Mouse (Mus musculus) regulatory T cell (primary cell): Measurements from ENCODE around the gene Macrod2.

Experiments used
- in situ Hi-C: fragments of 300-600 bp; cut with MboI, MseI; formaldehyde crosslinking; loops from one replicate; pipeline ENCODE4 v1.15.1; 2025; ENCODE audit warnings: high pct_unique_total_duplicates

Macrod2 gene

DNA sequence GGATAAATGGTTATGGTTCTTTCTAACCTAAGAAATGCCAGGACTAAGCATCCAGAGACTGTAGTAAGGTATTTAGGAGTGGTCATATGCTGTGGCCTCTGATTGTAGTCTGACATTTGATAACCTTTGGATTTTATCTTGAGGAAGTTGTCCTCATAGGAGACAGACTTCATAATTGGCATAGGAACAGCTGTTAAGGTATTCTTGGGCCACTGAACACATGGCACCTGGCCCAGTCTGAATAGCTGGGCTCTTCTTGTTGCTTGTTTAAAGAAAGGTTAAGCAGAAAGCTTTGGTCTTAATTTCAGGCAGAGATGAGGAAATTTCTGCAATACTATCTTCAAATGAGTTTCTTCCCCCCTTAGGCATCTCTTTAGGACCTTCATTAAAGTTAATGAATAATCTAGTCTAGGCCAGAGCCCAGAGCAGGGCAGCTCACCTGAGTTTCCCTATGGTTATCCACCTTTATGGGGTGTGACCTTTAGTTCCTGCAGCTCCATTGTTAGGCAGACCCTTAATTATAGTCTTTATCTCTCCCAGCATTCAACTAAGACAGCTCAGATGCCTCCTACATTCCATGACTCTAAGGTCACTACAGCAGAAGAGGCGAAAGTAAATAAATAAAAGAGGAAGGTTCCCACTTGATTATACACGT lies 894.1 kb downstream of the Macrod2 start:
- in situ Hi-C loops = no loop called here

DNA sequence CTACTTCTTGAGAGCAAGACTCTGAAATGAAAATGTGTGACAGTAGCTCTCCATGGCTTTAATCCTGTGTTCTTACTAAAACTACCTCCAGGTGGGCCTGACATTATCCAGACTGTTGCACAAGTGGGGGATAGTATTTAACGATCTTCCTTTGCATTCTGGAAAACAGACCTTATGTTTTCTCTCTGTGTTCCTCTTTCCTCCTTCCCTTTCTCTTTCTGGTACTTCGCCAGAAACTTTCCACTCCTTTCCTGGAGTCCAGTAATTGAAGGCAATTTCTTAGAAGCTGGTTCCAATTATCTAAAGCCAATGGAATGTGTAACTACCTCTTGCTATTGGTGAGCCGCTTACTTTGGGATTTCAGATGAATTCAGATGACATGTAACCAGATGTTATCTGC lies 897.7 kb downstream of the Macrod2 start:
- in situ Hi-C loops = no loop called here

DNA sequence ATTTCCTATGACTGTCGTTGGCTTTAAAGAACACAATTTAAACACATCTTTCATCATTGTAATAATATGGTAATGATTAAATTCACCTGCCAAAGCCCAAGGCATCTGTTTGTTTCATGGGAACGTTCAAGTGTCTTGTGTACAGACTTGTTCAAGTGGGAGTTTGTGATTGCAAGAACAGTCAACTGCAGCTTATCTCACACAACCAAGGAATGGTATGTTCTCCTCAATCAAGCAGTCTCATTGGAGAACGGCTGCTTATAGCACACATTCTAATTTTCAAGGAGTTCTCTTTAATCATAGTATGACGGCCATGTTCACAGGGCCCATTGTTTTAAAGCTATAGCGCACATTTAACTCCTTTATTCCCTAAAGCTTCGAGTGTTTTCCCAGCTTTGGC lies 904.1 kb downstream of the Macrod2 start:
- in situ Hi-C loops = no loop called here

DNA sequence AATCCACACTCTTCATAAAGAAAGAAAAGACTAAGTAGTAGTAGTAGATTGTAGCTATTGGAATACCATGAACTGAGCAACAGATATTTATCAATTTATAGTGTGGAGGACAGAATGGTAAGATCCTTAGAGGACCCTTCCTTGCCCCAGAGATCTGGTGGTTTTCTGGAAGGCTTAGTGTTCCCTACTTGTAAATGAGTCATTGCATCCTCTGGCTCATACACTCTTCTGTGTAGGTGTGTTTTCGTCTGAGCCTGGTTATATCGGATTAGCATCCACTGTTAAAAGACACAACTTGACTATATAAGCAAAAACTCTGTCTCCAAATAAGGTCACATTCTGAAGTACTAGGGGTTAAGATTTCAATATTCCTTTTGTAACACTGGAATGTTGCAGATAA lies 905.9 kb downstream of the Macrod2 start:
- in situ Hi-C loops = no loop called here

DNA sequence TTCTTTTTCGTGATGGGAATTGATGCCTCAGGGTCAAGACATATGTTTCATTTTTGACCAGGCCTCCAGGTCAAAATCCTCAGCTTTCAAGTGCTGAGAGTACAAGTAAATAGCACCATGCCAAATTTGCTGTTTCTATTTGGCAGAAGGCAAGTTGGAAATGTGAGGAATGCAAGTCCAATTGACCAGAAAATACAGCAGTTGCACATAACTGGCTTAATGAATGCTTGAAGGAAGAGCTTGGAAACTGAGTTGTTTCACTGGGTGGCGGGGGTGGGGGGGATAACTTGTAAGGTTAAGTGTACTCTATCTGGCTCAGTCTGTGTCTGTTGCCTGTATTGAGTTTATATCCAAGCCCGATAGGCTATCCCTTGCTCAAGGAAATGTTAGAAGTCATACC lies 913.3 kb downstream of the Macrod2 start:
- in situ Hi-C loops = no loop called here

DNA sequence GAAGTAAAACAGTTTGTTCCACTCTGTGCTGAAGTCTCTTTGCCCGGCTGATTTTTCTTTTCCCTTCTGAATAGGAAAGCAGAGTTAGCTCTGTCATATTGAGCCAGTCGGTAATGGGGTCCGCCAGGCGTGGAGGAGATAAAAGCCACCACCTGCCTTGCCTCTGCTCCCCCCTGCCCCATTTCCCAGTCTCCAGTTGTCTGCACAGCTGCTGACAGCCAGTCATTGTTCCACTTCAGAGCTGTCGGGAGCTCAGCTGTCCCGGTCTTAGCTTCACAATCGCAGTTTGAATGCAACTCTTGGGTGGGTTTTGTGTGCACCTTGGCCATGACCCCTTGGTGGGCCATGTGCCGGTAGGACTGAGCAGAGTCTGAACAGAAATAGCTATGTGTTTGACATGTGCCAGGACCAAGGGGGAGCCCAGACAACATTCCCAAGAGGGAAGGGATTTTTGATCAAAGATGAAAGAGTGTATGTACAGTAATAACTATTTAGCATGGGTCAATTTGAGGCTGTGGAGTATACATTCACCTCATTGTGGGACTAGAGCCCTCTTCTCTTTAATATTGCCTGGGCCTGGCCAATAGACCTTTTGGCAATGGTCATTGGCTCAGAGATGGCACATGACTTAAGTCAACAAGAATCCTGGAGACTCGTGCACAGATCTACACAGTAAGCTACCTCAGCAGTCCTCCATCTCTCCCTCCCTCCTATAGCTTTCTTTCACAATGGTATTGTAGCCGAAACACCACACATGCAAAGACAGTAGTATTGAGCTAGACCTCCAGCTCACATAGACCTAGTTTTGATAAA lies 917.2 kb downstream of the Macrod2 start:
- in situ Hi-C loops = no loop called here

DNA sequence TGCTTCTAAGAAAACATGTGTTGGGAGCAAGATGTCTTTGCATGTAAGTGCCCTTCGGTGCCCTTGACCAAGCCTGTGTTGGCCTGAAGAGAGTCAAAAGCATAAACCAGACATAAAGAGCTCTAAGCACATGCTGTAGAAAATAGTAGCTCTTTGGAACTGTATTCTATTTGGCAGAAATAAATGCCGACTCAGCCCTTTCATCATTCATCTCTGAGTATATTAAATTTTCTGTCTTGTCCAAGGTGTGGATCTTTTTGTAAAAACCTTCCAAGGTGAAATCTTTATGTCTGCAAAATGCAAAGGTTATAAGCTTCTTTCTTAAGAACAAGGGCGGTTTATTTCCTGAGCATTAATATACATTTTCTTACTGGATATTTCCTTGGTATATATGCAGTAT lies 920.2 kb downstream of the Macrod2 start:
- in situ Hi-C loops = no loop called here

DNA sequence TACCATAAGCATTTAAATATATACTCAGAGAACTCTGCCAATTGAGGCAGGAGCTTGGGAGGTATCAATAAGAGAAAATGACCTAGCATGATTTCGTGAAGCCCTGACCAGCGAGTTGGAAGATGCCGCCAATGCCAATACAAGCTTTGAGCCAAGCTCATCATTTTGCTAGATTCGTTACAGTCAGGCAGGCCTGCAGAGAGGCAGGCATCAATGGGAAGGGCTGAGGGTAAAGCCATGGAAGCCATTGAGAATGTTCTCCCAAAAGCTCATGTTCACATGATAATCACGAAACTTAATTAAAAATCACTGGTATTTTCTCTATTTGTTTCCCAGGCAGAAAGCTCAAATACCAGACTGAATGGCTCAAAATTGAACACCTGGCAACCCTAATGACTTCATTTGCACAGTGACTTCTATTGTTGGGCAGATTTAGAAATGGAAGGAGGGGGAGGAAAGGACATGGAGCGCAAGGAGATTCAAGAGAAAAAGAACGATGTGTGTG lies 928.9 kb downstream of the Macrod2 start:
- in situ Hi-C loops = no loop called here

DNA sequence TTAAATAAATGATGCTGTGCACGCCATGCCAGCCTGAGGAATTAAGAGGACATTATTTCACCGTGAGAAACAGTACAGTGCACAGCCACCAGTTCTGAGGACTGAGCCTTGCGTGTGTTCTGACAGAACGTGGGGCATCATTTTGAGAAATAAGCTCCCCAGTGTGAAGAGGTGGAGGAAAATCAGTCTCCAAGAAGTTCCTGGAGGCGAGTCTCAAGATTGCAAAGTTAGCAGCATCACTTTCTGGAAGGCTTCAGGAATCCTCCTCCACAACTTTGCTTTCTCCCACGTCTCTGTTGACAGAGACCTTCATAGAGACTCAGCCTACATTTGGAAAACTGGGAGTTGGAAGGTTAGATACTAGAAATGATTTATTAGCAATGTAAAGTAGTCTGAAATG lies 932.2 kb downstream of the Macrod2 start:
- in situ Hi-C loops = no loop called here

DNA sequence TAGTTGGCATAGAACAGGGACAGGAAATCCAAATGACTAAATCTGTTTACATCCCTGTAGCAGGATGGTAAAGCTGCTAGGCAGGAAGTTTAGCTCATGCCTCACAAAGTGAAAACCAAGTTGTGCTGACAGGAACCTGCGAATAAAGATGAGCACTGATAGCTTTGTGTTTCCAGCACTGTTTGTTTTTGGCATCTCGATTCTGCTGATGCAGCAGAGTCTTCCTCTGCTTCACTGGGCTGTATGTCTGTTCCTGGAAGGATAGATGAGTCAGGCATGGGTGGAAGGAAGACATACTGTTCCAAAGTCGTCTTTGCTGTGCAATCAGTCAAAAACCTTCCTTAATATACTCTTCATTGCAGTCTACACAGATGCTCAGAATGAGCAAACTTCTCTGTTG lies 942.6 kb downstream of the Macrod2 start:
- in situ Hi-C loops = no loop called here

DNA sequence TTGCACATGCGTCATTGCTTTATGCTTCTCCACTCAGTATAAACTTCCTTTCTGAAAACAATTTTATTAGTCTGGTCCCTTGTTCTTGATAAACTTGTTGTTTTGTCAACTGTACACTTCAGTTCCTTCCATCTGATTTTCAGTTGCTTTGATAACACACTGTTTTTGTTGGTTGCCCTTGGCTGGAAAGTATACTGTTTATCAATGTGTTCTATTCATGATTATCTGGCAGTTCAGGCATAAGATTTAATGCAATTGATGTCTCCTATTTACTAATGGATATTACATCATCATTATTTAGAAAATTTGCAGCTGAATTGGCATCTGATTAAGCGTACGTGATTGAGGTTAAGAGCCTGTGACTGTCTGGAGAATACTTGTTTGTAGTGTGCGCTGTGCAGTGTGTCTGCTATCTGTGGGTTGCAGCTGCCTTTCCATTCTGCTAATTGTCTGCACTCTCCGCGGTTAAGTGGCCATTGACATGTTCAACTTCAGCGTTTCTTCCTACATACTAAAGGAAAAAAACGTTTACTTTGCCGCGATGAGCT lies 949.0 kb downstream of the Macrod2 start:
- in situ Hi-C loops = no loop called here

DNA sequence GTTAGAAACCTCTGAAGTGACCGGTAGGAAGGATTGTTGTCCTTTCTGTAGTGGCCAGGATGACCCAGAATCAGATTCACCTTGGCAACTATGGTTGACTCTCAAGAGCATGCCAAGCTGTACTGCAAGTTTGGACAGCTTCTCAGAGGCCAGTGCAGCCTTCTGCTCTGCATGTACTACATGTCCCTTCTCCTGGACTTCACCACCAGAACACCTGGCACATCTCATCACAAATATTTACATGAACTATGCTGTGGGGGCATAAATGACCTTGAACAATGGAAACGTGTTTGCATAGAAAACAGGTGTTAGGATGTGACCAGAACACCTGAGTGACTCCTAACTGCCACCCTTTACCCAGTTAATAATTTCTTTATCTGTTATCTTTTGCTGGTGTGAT lies 957.5 kb downstream of the Macrod2 start:
- in situ Hi-C loops = no loop called here

DNA sequence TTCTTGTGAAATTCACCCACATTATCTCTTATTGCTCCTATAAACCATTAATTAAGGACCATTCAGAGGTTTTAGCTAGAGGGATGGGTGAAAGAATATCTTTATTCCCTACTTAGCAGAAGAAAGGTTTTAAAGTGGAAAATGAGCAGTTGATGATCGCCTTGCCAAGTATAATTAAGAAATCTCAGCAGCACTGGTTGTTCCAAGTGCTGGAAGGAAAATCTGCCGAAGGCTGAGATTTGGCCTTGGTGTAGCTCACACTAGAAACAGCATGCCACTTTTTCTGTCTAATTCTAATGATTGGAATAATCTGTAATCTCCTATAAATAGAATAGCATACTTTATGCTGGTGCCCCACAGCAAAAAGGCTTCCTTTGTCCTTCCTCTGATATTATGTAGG lies 993.5 kb downstream of the Macrod2 start:
- in situ Hi-C loops = no loop called here

DNA sequence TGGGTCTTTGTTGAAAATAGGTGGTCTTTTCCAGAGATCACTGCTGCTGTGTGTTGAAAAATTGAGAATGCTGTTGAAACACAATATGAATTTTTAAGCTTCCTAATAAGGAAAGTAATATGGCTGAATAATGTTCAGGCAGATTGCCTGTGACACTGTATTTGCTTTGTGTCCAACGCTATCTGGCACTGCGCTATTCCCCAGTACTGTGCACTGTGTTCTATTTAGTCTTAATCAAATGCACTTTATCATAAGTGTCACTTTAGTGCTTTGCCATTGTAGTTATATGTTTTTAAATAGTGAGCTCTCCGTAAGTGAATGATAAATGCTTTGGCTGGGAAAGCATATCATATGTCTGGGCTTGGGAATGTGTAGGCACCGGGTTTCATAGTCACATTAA lies 996.1 kb downstream of the Macrod2 start:
- in situ Hi-C loops = no loop called here

DNA sequence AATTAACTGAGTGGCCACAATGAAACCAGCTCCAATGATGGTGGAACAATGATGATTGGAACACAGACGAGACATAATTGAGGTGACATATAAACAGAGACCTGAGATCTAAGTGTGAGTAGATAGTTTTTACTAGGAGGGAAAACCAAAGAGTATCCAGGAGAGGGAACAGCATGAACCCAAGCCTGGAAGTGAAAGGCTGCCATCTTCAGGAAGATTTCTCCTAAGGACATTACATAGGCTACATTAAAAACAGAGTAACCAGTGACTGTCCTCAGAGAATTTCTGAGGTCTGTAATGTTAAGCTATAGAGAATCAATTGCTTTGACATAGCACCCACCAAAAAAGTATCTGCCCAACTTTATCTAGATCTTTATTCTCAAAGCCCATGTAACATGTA lies 999.7 kb downstream of the Macrod2 start:
- in situ Hi-C loops = no loop called here

DNA sequence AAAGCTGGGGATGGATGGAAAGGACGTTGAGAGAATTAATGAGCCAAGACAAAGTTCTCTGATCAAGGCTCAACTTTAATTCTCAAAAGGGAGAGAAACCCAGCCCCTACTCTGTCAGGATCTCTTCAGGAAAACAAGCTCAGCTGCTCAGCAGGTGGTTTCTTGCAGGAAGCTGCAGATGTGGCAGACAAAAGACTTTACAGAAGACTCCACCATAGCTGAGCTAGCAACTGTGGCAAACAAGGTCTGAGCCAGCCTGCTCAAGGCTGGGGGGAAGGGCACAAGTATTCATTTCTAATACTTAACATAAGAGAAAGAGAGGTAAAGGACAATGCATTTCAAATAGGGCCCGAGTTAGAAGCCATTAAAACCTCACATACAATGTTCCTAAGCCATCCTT lies 1013.7 kb downstream of the Macrod2 start:
- in situ Hi-C loops = no loop called here

DNA sequence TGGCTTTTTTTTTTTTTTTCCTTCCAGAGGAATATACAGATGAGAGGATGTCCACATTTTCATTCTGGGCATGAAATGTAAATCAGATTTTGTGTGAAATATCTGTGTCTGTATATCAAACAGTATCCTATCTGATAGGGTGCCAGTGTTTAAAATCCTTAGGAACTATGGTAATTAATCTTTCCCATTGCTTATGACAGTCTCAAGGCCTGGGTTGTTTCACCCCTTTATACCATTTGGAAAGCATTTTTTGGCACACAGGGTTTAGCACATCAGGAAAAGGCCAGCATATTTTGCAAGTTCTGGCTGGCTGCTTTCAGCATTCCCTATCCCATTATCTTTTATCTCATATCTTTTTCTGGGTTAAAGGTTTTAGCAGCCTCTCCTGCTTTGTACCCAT lies 1021.3 kb downstream of the Macrod2 start:
- in situ Hi-C loops = no loop called here

DNA sequence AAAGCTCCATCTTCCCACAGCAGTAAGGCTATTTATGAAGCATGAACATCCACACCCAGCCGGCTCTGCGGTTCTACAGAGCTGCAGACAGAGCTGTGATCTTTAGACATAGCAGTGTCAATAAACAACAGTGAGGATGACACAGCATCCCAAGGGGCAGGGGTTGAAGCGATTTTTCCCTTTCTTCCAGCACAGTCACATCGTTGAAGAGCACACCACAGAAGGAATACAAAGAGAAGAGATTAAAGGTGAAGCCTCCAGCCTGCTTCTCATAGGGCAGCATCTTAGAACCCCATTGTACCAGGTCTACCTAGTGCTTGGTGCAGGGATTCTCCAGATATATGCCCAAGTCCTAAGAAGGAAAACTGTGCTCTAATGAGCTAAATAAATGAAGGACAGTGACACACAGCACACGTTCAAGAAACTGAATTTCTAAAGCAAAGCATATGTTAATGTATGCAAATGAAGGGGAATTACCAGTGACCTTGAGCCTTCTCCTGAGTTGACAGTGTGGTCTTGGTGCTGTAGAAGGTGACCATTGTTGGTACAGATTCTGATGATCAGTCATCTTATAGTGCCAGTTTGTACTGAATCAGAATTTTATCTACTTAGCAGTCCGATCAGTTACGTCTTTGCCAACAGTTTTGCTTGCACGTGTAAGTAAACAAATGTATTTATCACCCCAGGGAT lies 1021.9 kb downstream of the Macrod2 start:
- in situ Hi-C loops = no loop called here

DNA sequence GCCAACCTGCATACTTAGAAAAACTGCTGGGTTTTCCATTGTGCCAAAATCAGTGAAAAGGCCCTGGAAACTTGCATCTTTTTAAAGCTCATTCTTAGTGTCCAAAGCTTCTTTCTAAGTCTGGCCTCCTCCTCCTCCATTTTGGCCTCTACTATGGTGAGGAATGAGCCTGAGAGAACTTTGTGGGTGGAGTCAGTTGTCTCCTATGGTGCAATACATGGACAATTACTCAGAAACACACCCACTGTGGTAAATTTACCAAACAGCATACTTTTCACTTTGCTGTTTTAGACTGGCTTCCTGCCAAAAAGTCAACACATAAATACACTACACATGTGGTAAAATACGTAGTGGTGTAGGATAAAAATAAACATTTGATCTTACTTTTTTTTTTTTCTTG lies 1024.7 kb downstream of the Macrod2 start:
- in situ Hi-C loops = no loop called here

DNA sequence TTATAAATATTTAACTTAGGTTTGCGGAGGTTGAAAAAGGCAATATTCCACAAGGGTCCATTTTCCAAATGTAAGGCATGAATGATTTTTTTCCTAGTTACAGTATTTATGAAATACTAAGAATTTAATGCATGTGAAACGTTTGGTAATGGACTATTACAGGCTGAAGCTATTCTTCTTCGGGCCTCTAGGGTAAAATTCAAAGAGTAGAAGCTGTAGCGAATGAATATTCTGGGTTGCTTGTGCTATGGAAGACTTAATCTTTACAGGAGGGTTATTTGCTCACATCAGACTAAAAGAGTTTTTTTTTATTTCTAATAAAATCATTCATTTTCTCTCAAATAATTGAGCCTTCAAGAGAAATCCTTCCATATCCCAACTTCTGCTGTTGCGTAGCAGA lies 1039.0 kb downstream of the Macrod2 start:
- in situ Hi-C loops = no loop called here

DNA sequence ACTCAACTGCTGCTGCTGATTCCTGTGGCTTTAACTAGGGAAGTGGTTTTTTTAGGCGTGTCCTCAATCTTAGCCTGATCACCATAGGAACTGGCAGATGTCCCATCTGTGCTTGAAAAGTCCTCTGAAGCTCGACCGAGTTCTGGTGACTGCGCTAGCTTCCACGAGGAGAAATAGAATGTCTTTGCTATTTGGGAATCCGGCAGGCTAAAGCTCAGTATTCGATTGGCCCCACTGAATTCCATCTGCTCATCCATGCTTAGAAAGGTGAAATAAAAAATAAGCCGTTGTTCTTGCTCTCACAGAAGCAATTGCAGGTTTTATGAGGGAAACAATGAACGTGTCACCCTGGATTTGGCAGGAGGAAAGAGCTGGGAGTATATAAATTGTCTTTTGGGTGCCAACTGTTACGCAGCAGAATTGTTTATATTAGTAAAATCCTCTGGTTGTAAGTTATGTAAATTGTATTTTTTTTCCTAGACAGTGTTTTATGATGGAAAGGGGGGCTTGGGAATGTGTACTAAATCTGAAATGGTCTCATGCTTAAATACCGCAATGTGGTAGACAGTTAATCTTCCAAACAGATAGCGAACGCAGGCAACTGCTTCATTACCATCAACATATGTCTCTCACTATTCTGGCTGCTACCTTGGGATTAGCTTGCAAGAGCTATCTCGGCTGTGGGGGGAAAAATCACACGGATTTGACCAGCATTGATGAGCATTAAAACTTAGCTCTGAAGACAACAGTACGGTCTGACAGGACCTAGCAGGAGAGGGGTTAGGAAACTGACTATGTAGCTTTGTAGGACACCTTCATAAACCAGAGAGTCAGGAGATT lies 1039.8 kb downstream of the Macrod2 start:
- in situ Hi-C loops = no loop called here

DNA sequence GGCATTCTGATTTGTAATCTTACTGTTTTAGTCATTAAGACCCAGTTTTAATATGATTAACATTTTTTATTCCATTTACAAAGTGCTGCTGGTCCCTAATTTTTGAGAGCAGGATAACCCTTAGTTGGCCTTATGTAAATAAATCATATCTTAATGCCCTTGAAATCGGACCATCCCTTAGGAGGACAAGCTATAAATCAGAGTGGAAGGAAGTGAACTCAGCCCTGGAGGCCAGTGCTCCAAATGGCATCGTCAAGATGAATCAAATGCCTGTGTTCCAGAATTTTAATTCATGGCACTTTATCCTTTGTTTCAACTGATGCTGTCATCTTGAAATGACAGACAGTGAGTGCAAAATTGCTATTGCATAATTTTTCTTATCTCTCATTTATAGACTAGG lies 1046.8 kb downstream of the Macrod2 start:
- in situ Hi-C loops = no loop called here
